Mouse (Mus musculus): ENCODE results near the gene Ptpn6. TPM values are rescaled to one million over a fixed set of nuclear protein-coding genes. Genes with fewer than 3 reads are reported as not detected.
A peak's percentile ranks its signal among the peaks of the same experiment; 100 is the strongest.

Gene Ptpn6
- polyA plus RNA-seq, 1 experiment = 41.0 TPM

DNA sequence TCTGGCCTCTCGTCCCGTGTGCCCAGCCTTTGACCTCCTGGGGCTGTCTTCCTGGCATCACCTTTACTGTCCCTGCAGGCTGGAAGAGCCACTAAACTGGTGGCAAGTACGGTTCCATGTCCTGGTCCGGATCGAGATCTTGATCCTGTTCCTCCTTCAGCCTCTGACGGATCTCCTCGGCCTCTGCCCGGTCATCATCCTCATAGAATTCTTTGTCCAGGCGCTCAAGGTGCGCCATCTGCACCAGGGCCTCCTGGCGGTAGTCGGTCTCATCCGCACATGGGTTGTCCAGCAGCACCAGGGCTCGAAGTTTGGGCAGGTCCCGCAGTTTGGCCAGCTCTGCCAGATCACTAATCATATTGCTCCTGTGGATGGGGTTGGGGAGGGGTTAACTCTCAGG lies 32.0 kb upstream of the Ptpn6 start:
- Histone ChIP-seq H3K4me3 (ENCODE audit: low read depth, low read length) (no peak overlapping the region), H3K27me3 (ENCODE audit: control insufficient read depth, insufficient read depth, low read length) (peaks cover 13% of the 10 kb centered on the region), H3K27ac (ENCODE audit: insufficient read depth, low read depth, low read length) (no peak overlapping the region), H3K36me3 (ENCODE audit: control insufficient read depth, insufficient read depth, low read length) (no peaks in the 10 kb centered on the region), H3K4me1 (ENCODE audit: control insufficient read depth, insufficient read depth, insufficient read length, low read length) (0 out of 2 replicates have a peak, but pooled peaks cover 3% of the 10 kb centered on the region)
- TF ChIP-seq CTCF (IDR thresholded peaks at IDR 0.05; ENCODE audit: extremely low read depth, insufficient read length, insufficient replicate concordance, low read depth, low read length) = no peak
- TF ChIP-seq POLR2A (IDR thresholded peaks at IDR 0.05; ENCODE audit: low read depth, low read length) = no peak
- WGBS = 92% methylated on average over 15 of the region's 15 CpGs

DNA sequence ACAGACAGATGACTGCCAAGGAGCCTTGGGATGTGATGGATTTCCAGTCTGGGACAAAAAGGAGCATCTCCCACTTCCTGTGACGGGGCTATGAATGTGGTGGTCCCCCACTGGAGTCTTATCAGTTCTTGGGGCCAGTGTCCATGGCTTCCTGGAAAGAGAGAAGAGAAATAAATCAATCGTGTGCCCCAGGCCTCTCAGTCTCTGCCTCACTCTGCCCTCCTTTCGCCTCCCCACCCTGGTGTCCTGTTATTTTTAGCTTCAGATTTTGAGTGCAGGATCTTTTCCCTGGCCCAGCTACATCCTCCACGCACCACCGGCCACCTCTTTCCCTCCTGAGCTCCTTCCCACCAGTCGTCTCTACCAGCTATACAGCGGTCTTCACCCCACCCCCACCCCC lies 31.5 kb upstream of the Ptpn6 start:
- 83% methylated on average over 7 of the region's 7 CpGs for WGBS
- Histone ChIP-seq H3K27me3 (ENCODE audit: control insufficient read depth, insufficient read depth, low read length) (peaks cover 13% of the 10 kb centered on the region), H3K36me3 (ENCODE audit: control insufficient read depth, insufficient read depth, low read length) (no peaks in the 10 kb centered on the region), H3K4me1 (ENCODE audit: control insufficient read depth, insufficient read depth, insufficient read length, low read length) (0 out of 2 replicates have a peak, but pooled peaks cover 3% of the 10 kb centered on the region), H3K4me3 (ENCODE audit: low read depth, low read length) (no peak overlapping the region), H3K27ac (ENCODE audit: insufficient read depth, low read depth, low read length) (no peak overlapping the region)
- TF ChIP-seq POLR2A (IDR thresholded peaks at IDR 0.05; ENCODE audit: low read depth, low read length) = no peak
- no peak for TF ChIP-seq CTCF (IDR thresholded peaks at IDR 0.05; ENCODE audit: extremely low read depth, insufficient read length, insufficient replicate concordance, low read depth, low read length)

DNA sequence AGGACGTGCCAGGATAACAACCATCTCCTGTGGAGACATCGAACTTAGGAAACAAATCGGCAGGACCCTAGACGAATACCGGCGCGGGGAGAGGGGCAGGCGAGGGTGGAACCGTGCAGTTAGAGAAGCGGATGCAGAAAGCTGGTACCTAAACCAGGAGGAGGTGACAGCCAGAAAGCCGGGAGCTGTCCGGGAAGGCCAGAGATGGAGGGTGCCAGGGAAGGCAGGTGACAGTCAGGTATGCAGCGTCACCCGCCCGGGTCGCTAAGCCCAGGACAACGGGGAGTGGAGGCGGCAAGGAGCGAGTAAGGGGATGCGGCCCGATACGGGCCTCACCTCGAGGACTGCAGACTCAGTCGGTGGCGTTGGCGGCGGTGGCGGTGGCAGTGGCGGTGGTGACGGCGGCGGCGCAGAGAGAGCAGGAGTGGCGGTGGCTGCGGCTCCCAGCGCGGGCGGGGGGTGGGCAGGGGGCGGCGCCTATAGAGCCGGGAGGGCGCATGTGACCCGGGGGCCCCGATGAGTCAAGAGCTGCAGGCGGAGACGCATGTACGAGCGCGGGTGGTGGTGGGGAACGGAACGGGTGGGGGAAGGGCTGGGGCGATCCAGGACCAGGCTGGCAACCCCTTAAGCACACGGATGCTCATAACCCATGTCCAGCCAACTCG lies 30.7 kb upstream of the Ptpn6 start, which contains the start of gene Eno2:
TSS of gene Eno2 (minus strand) at position 573 of the 665 bp plus-strand sequence.
- H3K36me3 ChIP-seq (ENCODE audit: control insufficient read depth, insufficient read depth, low read length) = no peaks in the 10 kb centered on the region
- no peak within 1 kb of the TSS for H3K27ac ChIP-seq (ENCODE audit: insufficient read depth, low read depth, low read length)
- 0 out of 2 replicates have a peak, but pooled peaks cover 3% of the 10 kb centered on the region for H3K4me1 ChIP-seq (ENCODE audit: control insufficient read depth, insufficient read depth, insufficient read length, low read length)
- peak within 1 kb of the TSS; percentile 68 for H3K4me3 ChIP-seq (ENCODE audit: low read depth, low read length)
- WGBS = 1% methylated on average over 53 of the region's 54 CpGs
- no peak for TF ChIP-seq CTCF (IDR thresholded peaks at IDR 0.05; ENCODE audit: extremely low read depth, insufficient read length, insufficient replicate concordance, low read depth, low read length)
- TF ChIP-seq POLR2A (IDR thresholded peaks at IDR 0.05; ENCODE audit: low read depth, low read length) = no peak
- H3K27me3 ChIP-seq (ENCODE audit: control insufficient read depth, insufficient read depth, low read length) = peaks cover 13% of the 10 kb centered on the region

- TF ChIP-seq POLR2A (IDR thresholded peaks at IDR 0.05; ENCODE audit: low read depth, low read length) (no peak), CTCF (IDR thresholded peaks at IDR 0.05; ENCODE audit: extremely low read depth, insufficient read length, insufficient replicate concordance, low read depth, low read length) (no peak)
- Histone ChIP-seq H3K4me1 (ENCODE audit: control insufficient read depth, insufficient read depth, insufficient read length, low read length) (0 out of 2 replicates have a peak, but pooled peaks cover 3% of the 10 kb centered on the region), H3K36me3 (ENCODE audit: control insufficient read depth, insufficient read depth, low read length) (no peaks in the 10 kb centered on the region), H3K27me3 (ENCODE audit: control insufficient read depth, insufficient read depth, low read length) (peaks cover 13% of the 10 kb centered on the region), H3K27ac (ENCODE audit: insufficient read depth, low read depth, low read length) (no peak overlapping the region), H3K4me3 (ENCODE audit: low read depth, low read length) (peak overlapping the region; percentile 68)
- 19% methylated on average over 9 of the region's 9 CpGs for WGBS
These were observed 30.2 kb upstream of the Ptpn6 start for GRCm38 (mm10) chr6:124768704-124769044.

DNA sequence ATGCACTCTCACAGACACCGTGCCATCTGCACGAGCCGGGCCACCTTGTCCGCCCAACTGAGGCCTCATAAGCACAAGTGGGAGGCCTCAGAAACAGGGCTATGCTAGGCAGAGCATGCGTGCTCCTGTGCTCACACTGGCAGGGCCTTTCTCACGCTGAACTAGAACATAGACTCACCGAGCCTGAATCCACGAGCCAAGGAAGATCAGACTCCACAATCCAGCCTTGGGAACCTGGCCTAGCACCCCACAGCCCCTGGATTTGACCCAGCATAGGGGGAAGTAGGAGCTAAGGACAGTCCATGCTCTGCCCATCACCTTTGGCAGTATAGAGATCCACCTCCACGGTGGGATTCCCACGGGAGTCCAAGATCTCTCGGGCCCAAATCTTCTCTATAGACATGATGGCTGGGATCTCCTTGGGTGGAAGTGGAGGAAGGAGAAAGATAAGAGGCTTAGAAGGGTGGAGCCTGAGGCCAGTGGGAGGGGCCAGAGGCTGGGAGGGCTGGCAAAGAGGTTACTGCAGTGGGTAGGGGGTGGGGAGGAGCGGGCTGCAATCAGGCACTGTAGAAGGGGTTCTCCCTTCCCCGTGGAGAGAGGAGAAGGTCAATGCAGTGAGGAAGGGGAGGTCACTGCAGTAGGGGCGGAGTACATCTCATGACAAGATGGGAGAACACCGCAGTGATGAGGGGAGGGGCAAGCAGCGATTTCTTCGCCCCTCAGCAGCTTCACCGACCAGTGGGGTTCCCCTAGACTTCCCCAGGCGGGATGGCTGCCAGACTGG lies 29.6 kb upstream of the Ptpn6 start:
- H3K4me3 ChIP-seq (ENCODE audit: low read depth, low read length) = peak overlapping the region; percentile 68
- no peaks in the 10 kb centered on the region for H3K36me3 ChIP-seq (ENCODE audit: control insufficient read depth, insufficient read depth, low read length)
- TF ChIP-seq POLR2A (IDR thresholded peaks at IDR 0.05; ENCODE audit: low read depth, low read length) = no peak
- no peak for TF ChIP-seq CTCF (IDR thresholded peaks at IDR 0.05; ENCODE audit: extremely low read depth, insufficient read length, insufficient replicate concordance, low read depth, low read length)
- H3K27me3 ChIP-seq (ENCODE audit: control insufficient read depth, insufficient read depth, low read length) = peaks cover 13% of the 10 kb centered on the region
- 0 out of 2 replicates have a peak, but pooled peaks cover 3% of the 10 kb centered on the region for H3K4me1 ChIP-seq (ENCODE audit: control insufficient read depth, insufficient read depth, insufficient read length, low read length)
- 51% methylated on average over 19 of the region's 19 CpGs for WGBS
- H3K27ac ChIP-seq (ENCODE audit: insufficient read depth, low read depth, low read length) = no peak overlapping the region

DNA sequence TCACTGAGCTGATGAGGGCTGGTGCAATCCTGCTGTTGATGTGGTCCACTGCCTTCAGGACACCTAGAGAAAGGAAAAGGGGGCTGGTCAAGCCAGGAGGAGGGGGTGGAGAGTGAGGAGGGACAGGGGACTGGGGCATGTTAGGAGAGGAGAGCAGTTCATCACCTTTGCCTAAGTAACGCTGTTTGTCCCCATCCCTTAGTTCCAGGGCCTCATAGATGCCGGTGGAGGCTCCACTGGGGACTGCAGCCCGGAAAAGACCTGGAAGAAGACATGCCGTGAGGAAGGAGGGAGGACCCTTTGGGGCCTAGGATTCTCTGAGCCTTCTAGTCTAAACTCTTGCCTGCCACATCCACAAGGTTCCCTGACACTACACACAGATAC lies 29.0 kb upstream of the Ptpn6 start:
- Histone ChIP-seq H3K27me3 (ENCODE audit: control insufficient read depth, insufficient read depth, low read length) (peaks cover 13% of the 10 kb centered on the region), H3K27ac (ENCODE audit: insufficient read depth, low read depth, low read length) (no peak overlapping the region), H3K4me3 (ENCODE audit: low read depth, low read length) (no peak overlapping the region), H3K36me3 (ENCODE audit: control insufficient read depth, insufficient read depth, low read length) (no peaks in the 10 kb centered on the region), H3K4me1 (ENCODE audit: control insufficient read depth, insufficient read depth, insufficient read length, low read length) (0 out of 2 replicates have a peak, but pooled peaks cover 3% of the 10 kb centered on the region)
- 78% methylated on average over 4 of the region's 4 CpGs for WGBS
- TF ChIP-seq CTCF (IDR thresholded peaks at IDR 0.05; ENCODE audit: extremely low read depth, insufficient read length, insufficient replicate concordance, low read depth, low read length) (no peak), POLR2A (IDR thresholded peaks at IDR 0.05; ENCODE audit: low read depth, low read length) (no peak)

DNA sequence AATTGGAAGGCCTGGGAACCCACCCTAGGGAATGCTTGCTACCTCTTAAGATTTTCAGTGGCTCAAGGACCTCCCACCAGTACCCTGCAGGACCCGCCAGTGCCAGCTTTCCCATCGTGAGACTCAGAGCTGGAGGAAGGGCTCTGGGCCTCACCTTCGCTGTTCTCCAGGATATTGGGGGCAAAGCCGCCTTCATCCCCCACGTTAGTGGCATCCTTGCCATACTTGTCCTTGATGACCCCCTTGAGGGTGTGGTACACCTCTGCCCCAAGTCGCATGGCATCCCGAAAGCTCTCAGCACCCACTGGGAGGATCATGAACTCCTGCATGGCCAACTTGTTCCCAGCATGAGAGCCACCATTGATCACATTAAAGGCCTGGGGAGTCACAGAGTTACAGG lies 27.4 kb upstream of the Ptpn6 start:
- Histone ChIP-seq H3K36me3 (ENCODE audit: control insufficient read depth, insufficient read depth, low read length) (no peaks in the 10 kb centered on the region), H3K4me3 (ENCODE audit: low read depth, low read length) (no peak overlapping the region), H3K27me3 (ENCODE audit: control insufficient read depth, insufficient read depth, low read length) (peaks cover 13% of the 10 kb centered on the region), H3K27ac (ENCODE audit: insufficient read depth, low read depth, low read length) (no peak overlapping the region), H3K4me1 (ENCODE audit: control insufficient read depth, insufficient read depth, insufficient read length, low read length) (0 out of 2 replicates have a peak, but pooled peaks cover 3% of the 10 kb centered on the region)
- 89% methylated on average over 7 of the region's 7 CpGs for WGBS
- no peak for TF ChIP-seq CTCF (IDR thresholded peaks at IDR 0.05; ENCODE audit: extremely low read depth, insufficient read length, insufficient replicate concordance, low read depth, low read length)
- no peak for TF ChIP-seq POLR2A (IDR thresholded peaks at IDR 0.05; ENCODE audit: low read depth, low read length)
